Mouse (Mus musculus): Measurements from ENCODE around the gene Ogg1.

DNA sequence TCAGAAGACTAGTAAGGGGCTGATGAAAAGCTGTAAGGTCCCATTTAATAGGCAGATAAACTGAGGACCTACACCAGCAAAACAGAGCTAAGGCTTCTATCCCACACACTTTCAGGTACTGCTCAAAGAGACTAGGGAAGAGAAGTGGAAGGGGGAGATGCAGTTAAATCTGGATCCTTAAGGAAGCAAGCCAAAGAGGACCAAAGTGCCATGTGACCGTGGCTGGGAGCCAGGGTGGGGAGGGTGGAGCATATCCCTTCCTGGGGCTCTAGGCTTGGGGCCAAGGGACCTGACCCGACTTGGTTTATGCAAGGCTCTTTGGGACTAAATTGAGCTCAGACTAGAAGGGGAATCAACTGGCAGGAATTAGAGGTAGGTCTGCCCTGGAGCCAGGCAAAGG, 17.5 kb downstream of the Ogg1 start:
- TF ChIP-seq CTCF (conservative IDR thresholded peaks at IDR 0.05; ENCODE audit: low read length), result no peak
- TF ChIP-seq NANOG (IDR thresholded peaks at IDR 0.05; ENCODE audit: borderline replicate concordance, low read length), result no peak

All from E14TG2a.4 (cell line).